Mouse (Mus musculus): ENCODE measurements around the gene Troap.

The Troap gene

GRCm38 (mm10) chr15:99083867-99084557 is 9.6 kb downstream of the Troap start:
- in situ Hi-C loops (cut with MboI, MseI): no loop called here

GRCm38 (mm10) chr15:99084618-99085017 is 10.2 kb downstream of the Troap start:
- in situ Hi-C loops (cut with MboI, MseI): no loop called here

GRCm38 (mm10) chr15:99085997-99086396 is 11.6 kb downstream of the Troap start:
- in situ Hi-C loops (cut with MboI, MseI): no loop called here

- in situ Hi-C loops (cut with MboI, MseI): no loop called here
These were observed 13.1 kb downstream of the Troap start, which contains the start of gene C1ql4 for GRCm38 (mm10) chr15:99087253-99088075. TSS of gene C1ql4 (minus strand) at chr15:99087817.

- in situ Hi-C loops (cut with MboI, MseI): no loop called here
These were observed 13.9 kb downstream of the Troap start for GRCm38 (mm10) chr15:99088292-99088691.

- in situ Hi-C loops (cut with MboI, MseI): no loop called here
These were observed 14.7 kb downstream of the Troap start for GRCm38 (mm10) chr15:99089069-99089468.

- in situ Hi-C loops (cut with MboI, MseI): no loop called here
These were observed 18.5 kb downstream of the Troap start, which contains the start of gene Dnajc22 for GRCm38 (mm10) chr15:99092870-99093269. TSS of gene Dnajc22 (plus strand) at chr15:99093170.

GRCm38 (mm10) chr15:99093291-99094258 is 19.2 kb downstream of the Troap start:
- in situ Hi-C loops (cut with MboI, MseI): no loop called here

- in situ Hi-C loops (cut with MboI, MseI): no loop called here
These were observed 20.4 kb downstream of the Troap start for GRCm38 (mm10) chr15:99094631-99095270.

- in situ Hi-C loops (cut with MboI, MseI): no loop called here
These were observed 21.0 kb downstream of the Troap start for GRCm38 (mm10) chr15:99095356-99095755.

- in situ Hi-C loops (cut with MboI, MseI): no loop called here
These were observed 21.9 kb downstream of the Troap start for GRCm38 (mm10) chr15:99096061-99096793.

GRCm38 (mm10) chr15:99096831-99097500 is 22.6 kb downstream of the Troap start:
- in situ Hi-C loops (cut with MboI, MseI): no loop called here

GRCm38 (mm10) chr15:99097840-99098492 is 23.6 kb downstream of the Troap start:
- in situ Hi-C loops (cut with MboI, MseI): no loop called here

- in situ Hi-C loops (cut with MboI, MseI): no loop called here
These were observed 24.1 kb downstream of the Troap start for GRCm38 (mm10) chr15:99098493-99098861.

- in situ Hi-C loops (cut with MboI, MseI): no loop called here
These were observed 24.8 kb downstream of the Troap start for GRCm38 (mm10) chr15:99099139-99099556.

- in situ Hi-C loops (cut with MboI, MseI): no loop called here
These were observed 25.6 kb downstream of the Troap start for GRCm38 (mm10) chr15:99099984-99100383.

GRCm38 (mm10) chr15:99105238-99105637 is 30.9 kb downstream of the Troap start:
- in situ Hi-C loops (cut with MboI, MseI): no loop called here

- in situ Hi-C loops (cut with MboI, MseI): no loop called here
These were observed 33.5 kb downstream of the Troap start for GRCm38 (mm10) chr15:99107866-99108265.

- in situ Hi-C loops (cut with MboI, MseI): no loop called here
These were observed 36.8 kb downstream of the Troap start for GRCm38 (mm10) chr15:99111139-99111538.

All from T-helper 2 cell (primary cell).